Mouse (Mus musculus): ENCODE data around the gene Pcyt1b.

DNA sequence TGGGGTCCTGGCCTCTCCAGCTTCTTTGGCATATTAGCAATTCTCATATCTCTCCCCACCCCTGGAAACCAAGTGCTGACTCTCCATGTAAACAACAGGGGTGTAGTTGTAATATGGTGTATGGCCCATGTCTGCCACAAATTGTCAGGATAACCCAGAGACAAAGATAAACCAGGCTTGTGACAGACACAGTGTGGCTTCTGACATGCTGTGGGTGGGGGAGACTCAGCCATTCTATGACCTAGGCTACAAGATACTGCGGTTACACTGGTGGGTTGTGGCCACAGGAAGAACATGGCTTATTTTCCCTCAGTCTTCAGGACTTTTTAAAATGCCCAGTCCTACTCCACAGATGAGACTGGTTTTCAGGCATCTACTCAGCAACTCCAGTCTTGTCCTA, 94.5 kb downstream of the Pcyt1b start:
- TF ChIP-seq POLR2A (IDR thresholded peaks at IDR 0.05; ENCODE audit: insufficient read length, low read depth) (no peak), USF1 (IDR thresholded peaks at IDR 0.05; ENCODE audit: low read depth) (no peak), MAX (IDR thresholded peaks at IDR 0.05; ENCODE audit: low read depth) (no peak), MYOD1 (IDR thresholded peaks at IDR 0.05; ENCODE audit: control insufficient read depth in 1 of 3, insufficient read length in 2 of 3, low read depth in 2 of 3) (no peak), MYOG (IDR thresholded peaks at IDR 0.05; ENCODE audit: control insufficient read depth in 1 of 3, insufficient read depth in 1 of 3, insufficient read length in 2 of 3, low read depth in 2 of 3) (no peak), CEBPB (IDR thresholded peaks at IDR 0.05; ENCODE audit: insufficient read depth, poor library complexity, severe bottlenecking) (no peak), TCF3 (IDR thresholded peaks at IDR 0.05; ENCODE audit: insufficient read length, low read depth) (no peak), TCF12 (IDR thresholded peaks at IDR 0.05; ENCODE audit: insufficient read depth, poor library complexity, severe bottlenecking) (no peak), E2F4 (IDR thresholded peaks at IDR 0.05; ENCODE audit: insufficient read depth) (no peak), REST (IDR thresholded peaks at IDR 0.05; ENCODE audit: insufficient read depth, insufficient read length) (no peak), POLR2AphosphoS2 (IDR thresholded peaks at IDR 0.05; ENCODE audit: insufficient read length, low read depth) (no peak)
